Mouse (Mus musculus) kidney, adult 11 months (tissue): ENCODE measurements at regions not wholly inside any gene's neighbourhood (a gene's known extent, or its start where the extent isn't known, plus 50 kb on each side); places are given as distances from the start of the nearest gene placed in this dataset.
"Not testable (repeated sequence)": the region's sequence is repeated elsewhere in the genome, so short reads cannot be mapped to it uniquely, and the experiment has no call there.

ENCODE experiments used
- DNase-seq: peaks from one replicate; pipeline ENCODE4 v3.0.0; 2022

GRCm38 (mm10) chr14:114485781-114486180, 606.2 kb upstream of the Gpc5 start:
- no peak for DNase-seq

DNA sequence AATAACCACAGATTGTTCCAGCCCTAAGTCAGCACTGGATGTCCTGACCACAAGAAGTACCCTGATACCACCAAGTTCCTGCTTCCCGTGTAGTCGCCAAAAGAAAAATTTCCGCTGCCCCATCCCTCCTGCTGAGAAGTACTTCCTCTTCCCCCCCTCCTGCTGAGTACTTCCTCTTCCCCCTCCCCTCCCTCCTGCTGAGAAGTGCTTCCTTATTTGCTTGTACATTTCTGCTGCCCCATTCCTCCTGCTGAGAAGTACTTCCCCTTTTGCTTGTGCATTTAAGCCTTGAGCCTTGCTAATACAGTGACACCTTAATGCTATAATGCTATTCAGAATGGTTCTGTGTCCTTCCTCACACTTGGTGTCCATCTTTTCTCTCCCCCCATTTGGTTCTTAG, 598.6 kb upstream of the Gpc5 start:
- DNase-seq = not testable (repeated sequence)

GRCm38 (mm10) chr14:114504976-114505375, 587.0 kb upstream of the Gpc5 start:
- DNase-seq = no peak

- no peak for DNase-seq
Measured at GRCm38 (mm10) chr14:114547910-114548680, 543.9 kb upstream of the Gpc5 start.

DNA sequence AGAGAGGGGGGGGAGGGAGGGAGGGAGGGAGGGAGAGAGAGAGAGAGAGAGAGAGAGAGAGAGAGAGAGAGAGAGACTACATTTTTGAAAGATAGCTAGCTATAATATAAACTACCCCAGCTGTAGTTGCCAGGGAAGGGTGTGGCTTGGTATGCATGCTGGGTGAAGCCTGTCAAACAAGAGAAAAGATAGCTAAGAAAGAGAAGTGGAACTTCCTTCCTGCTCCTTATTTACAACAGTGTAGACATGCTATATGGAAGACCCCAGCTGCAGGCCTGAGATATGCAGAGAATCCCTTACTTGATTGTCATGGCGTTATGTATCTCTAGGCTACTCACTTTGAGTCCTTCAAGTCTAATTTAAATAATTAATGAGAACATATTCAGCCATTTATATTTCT, 542.9 kb upstream of the Gpc5 start:
- no peak for DNase-seq

DNA sequence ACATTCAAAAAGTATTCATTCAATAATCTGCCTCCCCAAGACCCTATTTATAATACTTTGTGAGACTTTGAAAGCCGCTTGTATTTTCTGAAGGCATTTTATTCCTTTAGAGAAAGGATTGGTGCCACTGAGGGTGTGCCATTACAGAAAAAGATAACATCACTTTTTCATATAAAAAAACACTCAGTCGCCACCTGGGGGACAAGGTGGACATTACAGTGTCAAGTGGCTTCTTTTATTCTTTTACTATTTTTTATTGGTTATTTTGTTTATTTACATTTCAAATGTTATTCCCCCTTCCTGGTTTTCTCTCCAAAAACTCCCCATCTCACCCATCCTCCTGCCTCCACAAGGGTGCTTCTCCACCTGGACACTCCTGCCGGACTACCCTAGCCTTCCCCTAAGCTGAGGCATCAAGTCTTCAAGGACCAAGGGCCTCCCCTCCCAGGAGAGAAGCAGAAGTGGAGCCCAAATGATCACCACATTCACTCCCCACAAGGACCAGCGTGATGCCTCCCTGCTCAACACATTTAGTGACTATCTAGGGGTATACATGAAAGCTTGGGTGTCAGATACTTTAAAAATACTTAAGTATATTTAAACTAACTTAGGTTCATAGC, 525.5 kb upstream of the Gpc5 start:
- no peak for DNase-seq

DNA sequence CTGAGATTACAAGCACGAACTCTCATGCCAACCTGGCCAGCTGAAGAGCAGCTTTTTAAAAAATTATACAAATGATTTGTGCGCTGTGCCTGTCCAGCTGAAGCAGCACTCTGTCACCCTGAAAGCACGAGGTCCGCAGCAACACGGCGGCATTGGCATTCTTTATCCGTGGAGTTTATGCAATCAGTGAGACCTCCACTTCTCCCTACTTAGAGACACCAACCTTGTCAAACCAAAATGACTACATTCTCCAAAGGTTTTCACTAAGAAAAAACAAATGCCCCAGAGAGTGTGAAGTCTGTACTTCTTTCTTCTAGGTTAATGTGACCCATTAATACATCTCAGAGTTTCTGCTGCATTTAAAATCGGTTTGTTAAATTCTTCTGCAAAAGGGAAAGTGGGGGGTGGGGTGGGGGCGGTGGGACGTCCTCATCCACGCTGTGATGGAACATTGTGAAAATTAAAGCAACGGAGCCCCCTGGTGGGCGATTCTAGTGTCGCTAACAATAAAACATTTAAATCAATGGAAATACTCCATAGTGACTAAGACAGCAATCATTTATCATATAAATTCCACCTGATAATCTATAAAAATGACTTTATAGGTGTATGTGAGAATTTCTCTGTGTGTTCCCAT, 524.2 kb upstream of the Gpc5 start:
- no peak for DNase-seq

DNA sequence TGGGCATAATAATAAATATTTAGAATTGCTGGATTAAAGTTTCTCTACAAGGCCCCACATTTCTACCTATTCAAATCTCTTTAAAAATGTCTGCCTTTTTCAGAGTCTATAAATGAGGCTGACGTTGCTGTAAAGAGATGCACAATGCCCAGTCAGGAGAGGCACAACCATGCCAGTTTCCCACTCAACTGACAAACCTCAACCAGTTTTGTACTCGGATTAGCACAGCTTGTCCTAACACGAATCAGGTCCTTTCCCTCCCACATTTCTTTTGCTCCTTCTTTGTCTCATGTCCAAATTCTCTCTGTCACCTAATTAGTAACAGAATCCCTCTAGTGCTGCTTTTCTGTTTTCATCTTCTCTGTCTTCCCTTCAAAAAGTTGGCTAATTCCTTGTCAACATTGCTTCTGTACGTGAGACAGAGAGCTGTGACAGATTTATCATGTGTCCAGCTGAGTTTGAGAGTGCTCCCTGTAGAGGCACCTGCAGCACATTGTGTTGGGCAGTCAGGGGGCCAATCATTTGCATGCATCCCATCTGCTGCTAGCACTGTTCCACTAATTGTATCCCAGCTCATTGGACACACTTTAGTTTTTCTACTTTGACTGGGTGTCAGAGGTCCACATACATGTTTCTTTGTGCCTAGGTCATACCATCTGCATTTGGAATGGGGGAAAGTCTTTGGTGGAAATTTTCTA, 504.5 kb upstream of the Gpc5 start:
- DNase-seq = no peak

DNA sequence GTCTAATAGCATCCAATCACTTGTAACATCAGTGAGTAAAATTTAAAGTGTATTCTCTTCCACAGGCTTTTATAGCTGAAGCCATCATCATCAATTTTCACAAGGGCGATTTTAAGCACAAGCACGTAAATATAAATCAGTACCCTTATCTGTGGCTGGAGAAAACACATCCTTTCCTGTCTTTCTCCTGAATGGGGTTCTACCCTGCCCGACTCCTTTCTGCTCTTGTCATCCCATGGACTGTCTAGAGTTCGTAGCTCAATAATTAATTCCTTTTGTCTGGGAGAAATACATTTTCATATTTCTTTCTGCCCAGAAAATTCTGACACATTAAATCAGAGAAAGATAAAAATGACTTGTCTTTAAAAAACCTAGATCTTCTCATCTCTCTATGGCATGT, 482.7 kb upstream of the Gpc5 start:
- DNase-seq = no peak

DNA sequence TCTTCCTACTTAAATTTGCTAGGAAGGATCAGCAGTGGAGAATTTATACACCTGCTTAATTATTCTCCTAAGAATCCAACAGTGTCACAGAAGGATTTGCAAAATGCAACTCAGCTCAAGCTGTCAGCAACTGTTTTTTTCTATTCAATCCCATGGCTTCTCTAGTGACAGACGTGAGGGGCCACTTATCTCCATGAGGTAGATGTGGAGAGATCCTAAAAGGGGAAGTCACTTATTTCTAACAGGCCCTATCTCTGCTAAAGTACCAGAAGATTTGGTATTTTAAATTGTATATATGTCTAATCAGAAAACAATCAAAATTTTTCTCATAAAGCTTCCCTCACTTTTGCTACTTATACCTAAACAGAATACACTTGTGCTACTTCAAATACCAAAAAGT, 479.6 kb upstream of the Gpc5 start:
- no peak for DNase-seq

DNA sequence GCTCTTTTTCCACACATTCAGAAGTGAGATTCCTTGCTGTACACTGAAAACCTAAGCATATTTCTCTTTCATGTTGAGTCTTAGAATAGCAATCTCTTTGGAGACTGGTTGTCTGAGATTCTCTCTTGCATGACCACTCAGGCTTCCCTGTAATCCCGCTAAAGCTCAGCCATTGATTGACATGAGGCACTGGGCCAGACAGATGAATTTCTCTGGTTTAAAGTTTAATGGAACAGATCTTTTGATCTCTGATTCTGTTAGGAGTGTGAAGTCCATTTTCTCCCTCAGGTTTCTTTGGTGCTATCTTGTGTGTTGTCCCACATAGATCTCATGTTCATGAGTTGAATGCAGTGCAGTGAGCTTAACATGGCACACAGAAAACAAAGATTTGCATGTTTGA, 435.4 kb upstream of the Gpc5 start:
- DNase-seq = peak; percentile 22

DNA sequence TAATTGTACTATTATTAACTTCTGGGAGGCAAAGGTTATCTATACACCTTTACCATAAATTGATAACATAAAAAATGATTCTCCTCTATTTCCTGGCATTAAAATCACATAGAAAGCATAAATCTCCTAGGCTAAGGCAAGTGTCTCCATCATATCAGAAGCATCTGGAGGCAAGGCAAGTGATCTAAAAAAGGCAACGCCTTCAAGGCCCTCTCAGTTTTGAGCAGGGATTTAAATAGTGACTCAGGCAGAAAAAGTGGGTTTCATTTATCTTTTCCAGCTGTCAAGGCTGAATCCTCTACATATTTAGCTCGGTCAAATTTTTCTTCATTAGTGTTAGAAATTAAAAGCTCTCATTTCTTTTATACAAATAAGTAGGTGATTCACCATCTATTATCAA, 430.0 kb upstream of the Gpc5 start:
- DNase-seq = no peak

DNA sequence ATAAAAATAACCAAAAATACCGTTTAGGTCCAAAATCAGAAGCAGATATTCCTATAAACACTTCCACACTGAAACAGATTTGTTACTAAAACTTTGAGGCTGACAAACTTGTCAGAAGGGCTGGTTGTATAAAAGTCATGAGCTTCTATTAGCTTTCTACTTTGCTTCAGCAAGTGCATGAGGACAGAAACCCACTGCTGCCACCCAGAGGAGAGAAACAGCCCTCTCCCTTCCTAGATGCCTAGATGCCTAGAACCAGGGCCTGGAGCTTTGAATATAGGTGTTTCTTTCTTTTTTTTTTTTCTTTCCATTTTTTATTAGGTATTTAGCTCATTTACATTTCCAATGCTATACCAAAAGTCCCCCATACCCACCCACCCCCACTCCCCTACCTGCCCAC, 406.9 kb upstream of the Gpc5 start:
- no peak for DNase-seq

GRCm38 (mm10) chr14:114694930-114695329, 397.1 kb upstream of the Gpc5 start:
- no peak for DNase-seq

GRCm38 (mm10) chr14:114697543-114697942, 394.5 kb upstream of the Gpc5 start:
- peak; percentile 69 for DNase-seq

DNA sequence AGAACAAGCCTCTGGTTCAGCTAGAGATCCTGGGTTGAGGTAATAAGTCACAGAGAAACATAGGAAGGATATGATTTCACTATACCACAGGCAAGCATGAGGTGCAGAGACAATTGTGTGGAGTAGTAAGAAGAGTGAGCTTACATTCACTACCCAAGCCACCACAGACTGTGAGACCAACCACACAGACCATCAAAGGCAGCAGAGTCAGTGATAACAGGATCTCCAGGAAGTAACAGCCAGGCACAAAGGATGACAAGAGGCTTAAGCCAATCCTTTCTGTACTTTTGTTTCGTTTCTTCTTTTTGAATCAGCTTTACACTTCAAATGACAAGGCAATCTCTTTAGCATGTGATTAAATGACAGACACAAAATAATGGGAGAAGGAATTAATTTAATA, 368.9 kb upstream of the Gpc5 start:
- DNase-seq = no peak

- DNase-seq = no peak
Measured at GRCm38 (mm10) chr14:114767323-114767722, 324.7 kb upstream of the Gpc5 start.

DNA sequence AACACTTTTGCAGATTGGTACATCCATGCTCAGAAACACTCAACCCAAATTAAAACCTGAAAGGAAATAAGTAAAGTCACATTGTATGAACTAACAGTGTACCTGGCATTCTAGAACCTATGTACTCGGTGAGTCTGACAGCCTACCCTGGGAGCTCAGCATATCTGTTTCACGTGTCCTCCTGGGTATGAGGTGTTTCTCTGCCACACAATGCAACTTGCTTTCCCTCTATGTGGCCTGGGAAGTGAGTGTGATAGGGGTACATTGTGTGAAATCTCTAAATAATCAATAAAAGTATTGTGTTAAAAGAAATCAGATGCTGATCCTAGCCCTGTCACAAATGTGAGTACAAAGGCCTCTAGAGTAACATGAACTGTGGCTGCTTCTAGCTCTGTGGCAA, 315.3 kb upstream of the Gpc5 start:
- no peak for DNase-seq

- DNase-seq = no peak
Measured at GRCm38 (mm10) chr14:114781821-114782220, 310.2 kb upstream of the Gpc5 start.

- peak; percentile 13 for DNase-seq
Measured at GRCm38 (mm10) chr14:114790946-114791830, 300.8 kb upstream of the Gpc5 start.

DNA sequence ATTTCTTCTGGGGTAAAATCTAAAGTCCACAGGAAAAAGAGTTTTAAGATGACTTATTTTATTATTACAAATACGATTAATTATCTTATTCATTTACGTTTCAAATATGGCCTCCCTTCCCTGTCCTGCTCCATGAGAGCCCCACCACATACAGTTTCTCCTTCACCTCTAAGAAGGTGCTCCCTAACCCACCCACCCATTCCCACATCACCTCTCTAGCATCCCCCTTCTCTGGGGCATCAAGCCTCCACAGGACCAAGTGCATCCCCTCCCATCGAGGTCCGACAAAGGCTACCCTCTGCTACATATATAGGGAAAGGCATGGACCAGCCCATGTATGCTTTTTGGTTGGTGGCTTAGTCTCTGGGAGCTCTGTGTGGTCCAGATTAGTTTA, 300.2 kb upstream of the Gpc5 start:
- DNase-seq = no peak

DNA sequence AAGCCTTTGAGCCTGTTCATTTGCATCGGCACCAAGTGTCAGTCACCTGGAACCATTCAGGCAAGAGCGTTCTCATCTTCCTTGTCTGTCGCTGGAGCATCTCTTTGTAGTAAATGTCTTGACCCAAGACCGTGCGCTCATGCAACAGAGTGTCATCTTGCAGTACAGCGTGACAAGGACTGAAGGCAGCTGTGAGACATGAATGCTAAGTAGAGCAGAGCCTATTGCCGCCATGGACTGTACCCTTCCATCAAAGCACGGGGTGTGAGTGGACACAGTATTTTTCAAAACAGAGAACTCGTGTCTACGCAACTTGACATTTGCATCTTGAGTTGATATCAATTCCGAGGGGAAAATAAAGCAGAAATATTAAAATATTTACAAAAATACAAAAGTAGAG, 287.4 kb upstream of the Gpc5 start:
- DNase-seq = no peak

DNA sequence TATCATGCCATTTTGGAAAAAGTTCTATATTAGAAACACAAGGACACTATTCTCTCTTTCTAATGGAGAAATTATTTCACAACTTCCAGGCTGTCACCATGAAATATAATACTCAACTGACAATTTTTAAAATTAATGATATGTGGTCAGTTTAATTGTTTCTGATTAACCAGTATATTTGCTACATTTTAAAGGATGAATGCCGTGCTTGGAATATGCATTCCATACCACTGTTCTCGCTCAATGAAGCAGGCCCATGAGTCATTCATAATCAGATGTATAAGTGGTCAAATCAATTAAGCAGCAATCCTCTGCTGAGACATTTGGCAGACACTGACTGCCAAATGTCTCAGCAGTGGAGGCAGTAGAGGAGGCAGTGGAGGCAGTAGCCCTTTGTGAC, 283.4 kb upstream of the Gpc5 start:
- no peak for DNase-seq
